Mouse (Mus musculus): ENCODE measurements around the gene Hist2h3c2. TPM values are rescaled to one million over a fixed set of nuclear protein-coding genes. Genes with fewer than 3 reads are reported as not detected.
"Not testable (repeated sequence)": the region's sequence is repeated elsewhere in the genome, so short reads cannot be mapped to it uniquely, and the experiment has no call there.

The Hist2h3c2 gene
- polyA plus RNA-seq, 1 experiment from 2014 or later = 1.7 TPM

GRCm38 (mm10) chr3:96199731-96200130, 39.2 kb downstream of the Hist2h3c2 start:
- Histone ChIP-seq H3K36me3 (replicated peaks; ENCODE audit: control insufficient read depth, insufficient read depth) (peaks cover 1% of the 10 kb centered on the region; the same call in 1 of the 2 replicates), H3K9ac (no peak overlapping the region), H3K4me2 (replicated peaks) (no peak overlapping the region), H3K4me1 (replicated peaks; ENCODE audit: control insufficient read depth, insufficient read depth, low read length) (peaks cover 16% of the 10 kb centered on the region), H3K27ac (no peak overlapping the region), H3K27me3 (ENCODE audit: control insufficient read depth, insufficient read depth, low read length) (no peaks in the 10 kb centered on the region), H3K4me3 (replicated peaks; ENCODE audit: low read length) (no peak overlapping the region), H3K9me3 (ENCODE audit: control insufficient read depth, low read length) (no peaks in the 10 kb centered on the region)
- DNase-seq (ENCODE audit: low spot score) = no peak
- ATAC-seq (ENCODE audit: low FRiP score) = no peak
- WGBS = 76% methylated on average over 2 of the region's 2 CpGs

GRCm38 (mm10) chr3:96198601-96199251, 40.2 kb downstream of the Hist2h3c2 start:
- not testable (repeated sequence) for H3K9ac ChIP-seq; H3K27me3 ChIP-seq (ENCODE audit: control insufficient read depth, insufficient read depth, low read length); H3K27ac ChIP-seq; H3K4me3 ChIP-seq (replicated peaks; ENCODE audit: low read length); H3K9me3 ChIP-seq (ENCODE audit: control insufficient read depth, low read length); DNase-seq (ENCODE audit: low spot score); ATAC-seq (ENCODE audit: low FRiP score)
- Histone ChIP-seq H3K36me3 (replicated peaks; ENCODE audit: control insufficient read depth, insufficient read depth) (peaks cover 11% of the 10 kb centered on the region), H3K4me1 (replicated peaks; ENCODE audit: control insufficient read depth, insufficient read depth, low read length) (peaks cover 16% of the 10 kb centered on the region), H3K4me2 (replicated peaks) (peak overlapping the region; percentile 76)
- WGBS = 41% methylated on average over 6 of the region's 8 CpGs

DNA sequence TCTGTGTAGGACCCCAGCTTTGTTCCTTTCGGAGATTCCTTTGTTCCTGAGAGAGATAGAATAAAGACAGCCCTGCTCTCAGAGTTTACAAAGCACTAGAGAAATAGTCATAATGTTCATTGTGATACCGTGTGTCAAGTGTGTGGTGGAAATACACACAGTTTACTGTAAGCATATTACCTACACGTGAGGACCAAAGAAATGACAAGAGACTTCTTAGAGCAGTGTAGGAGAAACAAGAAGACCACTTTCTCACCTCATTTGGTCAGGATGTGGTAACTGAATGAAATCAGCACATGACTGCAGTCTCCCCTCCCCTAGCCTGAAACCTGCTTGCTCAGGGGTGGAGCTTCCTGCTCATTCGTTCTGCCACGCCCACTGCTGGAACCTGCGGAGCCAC, 40.7 kb downstream of the Hist2h3c2 start:
- DNase-seq (ENCODE audit: low spot score) (peak; percentile 60), ATAC-seq (ENCODE audit: low FRiP score) (peak; percentile 32; the same call in 1 of the 2 replicates)
- WGBS = 5% methylated on average over 6 of the region's 6 CpGs
- Histone ChIP-seq H3K4me3 (replicated peaks; ENCODE audit: low read length) (peak overlapping the region; percentile 53), H3K4me2 (replicated peaks) (peak overlapping the region; percentile 76), H3K27ac (peak overlapping the region; percentile 44; the same call in 1 of the 2 replicates), H3K27me3 (ENCODE audit: control insufficient read depth, insufficient read depth, low read length) (no peaks in the 10 kb centered on the region), H3K4me1 (replicated peaks; ENCODE audit: control insufficient read depth, insufficient read depth, low read length) (peaks cover 16% of the 10 kb centered on the region), H3K9ac (peak overlapping the region; percentile 81), H3K9me3 (ENCODE audit: control insufficient read depth, low read length) (no peaks in the 10 kb centered on the region), H3K36me3 (replicated peaks; ENCODE audit: control insufficient read depth, insufficient read depth) (peaks cover 17% of the 10 kb centered on the region)

DNA sequence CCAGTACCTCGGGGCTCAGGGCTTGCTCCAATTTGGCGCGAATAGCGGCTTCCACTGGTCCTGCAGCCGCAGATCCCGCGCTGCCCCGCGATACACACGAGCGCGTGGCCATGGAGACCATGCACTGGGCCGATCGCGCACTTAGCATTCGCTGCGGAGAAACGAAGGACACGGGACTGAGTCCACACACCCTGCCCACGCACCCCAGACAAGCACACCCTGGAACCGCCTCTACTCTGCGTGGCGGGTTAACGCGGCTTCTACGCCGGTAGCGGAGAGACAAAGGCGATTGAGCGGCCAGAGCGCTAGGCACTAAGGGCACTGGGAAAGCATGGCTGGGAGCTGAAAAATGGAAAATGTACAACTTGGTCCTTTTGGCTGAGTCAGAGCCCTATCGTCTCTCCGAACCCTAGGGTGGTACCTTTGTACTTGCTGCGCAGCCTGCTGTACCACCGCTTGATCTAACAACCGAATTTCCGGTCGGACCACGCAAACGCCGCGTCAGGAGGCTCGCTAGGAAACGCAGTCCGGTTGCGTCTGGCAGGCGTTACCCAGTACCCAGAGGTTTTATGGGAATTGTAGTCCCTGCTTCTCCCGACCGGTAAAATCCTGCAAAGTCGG, 41.7 kb downstream of the Hist2h3c2 start:
- Histone ChIP-seq H3K27ac (peak overlapping the region; percentile 97), H3K9ac (peak overlapping the region; percentile 81), H3K27me3 (ENCODE audit: control insufficient read depth, insufficient read depth, low read length) (no peaks in the 10 kb centered on the region), H3K36me3 (replicated peaks; ENCODE audit: control insufficient read depth, insufficient read depth) (peaks cover 26% of the 10 kb centered on the region), H3K4me3 (replicated peaks; ENCODE audit: low read length) (peak overlapping the region; percentile 53), H3K9me3 (ENCODE audit: control insufficient read depth, low read length) (no peaks in the 10 kb centered on the region), H3K4me1 (replicated peaks; ENCODE audit: control insufficient read depth, insufficient read depth, low read length) (peaks cover 16% of the 10 kb centered on the region), H3K4me2 (replicated peaks) (peak overlapping the region; percentile 76)
- DNase-seq (ENCODE audit: low spot score) = peak; percentile 92
- peak; percentile 94 for ATAC-seq (ENCODE audit: low FRiP score)
- WGBS = under 1% methylated on average over 50 of the region's 50 CpGs

DNA sequence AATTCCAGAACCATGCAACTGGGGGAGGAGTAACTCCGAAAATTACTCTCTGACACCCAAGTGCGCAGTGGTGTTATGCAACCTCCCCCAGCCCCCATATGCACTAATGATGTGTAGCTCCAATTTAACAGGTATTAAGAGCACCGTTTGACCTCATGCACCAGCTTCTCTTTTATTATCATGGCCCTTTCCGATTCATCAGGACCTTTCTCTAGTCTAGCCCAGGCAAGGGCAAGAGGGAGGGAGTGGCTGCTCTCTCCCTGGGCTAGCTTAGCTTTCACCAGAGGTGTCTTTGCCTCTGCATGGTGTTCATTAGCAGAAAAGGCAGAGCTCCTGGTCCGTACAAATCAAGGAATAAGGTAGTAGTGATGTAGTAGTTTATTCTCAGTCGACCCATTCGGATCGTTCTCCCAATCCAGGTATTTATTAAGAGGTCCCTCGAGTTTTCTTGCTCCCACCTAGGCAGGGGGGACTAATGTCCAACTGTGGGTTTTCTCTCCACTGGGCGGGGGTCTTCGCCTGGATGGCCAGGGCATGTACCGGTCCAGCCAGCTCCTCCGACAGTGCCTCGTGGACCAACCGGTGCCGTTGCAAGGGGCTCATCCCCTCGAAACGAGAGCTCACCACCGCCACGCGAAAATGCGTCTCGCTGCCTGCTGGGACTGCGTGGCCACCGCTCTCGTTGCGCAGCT, 42.3 kb downstream of the Hist2h3c2 start:
- Histone ChIP-seq H3K9me3 (ENCODE audit: control insufficient read depth, low read length) (no peaks in the 10 kb centered on the region), H3K27me3 (ENCODE audit: control insufficient read depth, insufficient read depth, low read length) (no peaks in the 10 kb centered on the region), H3K4me1 (replicated peaks; ENCODE audit: control insufficient read depth, insufficient read depth, low read length) (peaks cover 16% of the 10 kb centered on the region), H3K4me3 (replicated peaks; ENCODE audit: low read length) (peak overlapping the region; percentile 53), H3K27ac (peak overlapping the region; percentile 97), H3K4me2 (replicated peaks) (peak overlapping the region; percentile 76), H3K9ac (peak overlapping the region; percentile 81), H3K36me3 (replicated peaks; ENCODE audit: control insufficient read depth, insufficient read depth) (peaks cover 33% of the 10 kb centered on the region)
- ATAC-seq (ENCODE audit: low FRiP score) (peak; percentile 1), DNase-seq (ENCODE audit: low spot score) (peak; percentile 27)
- WGBS = 19% methylated on average over 27 of the region's 27 CpGs

GRCm38 (mm10) chr3:96195616-96196313, 43.2 kb downstream of the Hist2h3c2 start:
- Histone ChIP-seq H3K36me3 (replicated peaks; ENCODE audit: control insufficient read depth, insufficient read depth) (peaks cover 41% of the 10 kb centered on the region), H3K4me3 (replicated peaks; ENCODE audit: low read length) (peak overlapping the region; percentile 53; the same call in 1 of the 2 replicates), H3K9me3 (ENCODE audit: control insufficient read depth, low read length) (no peaks in the 10 kb centered on the region), H3K4me1 (replicated peaks; ENCODE audit: control insufficient read depth, insufficient read depth, low read length) (peaks cover 16% of the 10 kb centered on the region), H3K9ac (no peak overlapping the region), H3K27ac (peak overlapping the region; percentile 97; the same call in 1 of the 2 replicates), H3K4me2 (replicated peaks) (peak overlapping the region; percentile 76), H3K27me3 (ENCODE audit: control insufficient read depth, insufficient read depth, low read length) (no peaks in the 10 kb centered on the region)
- ATAC-seq (ENCODE audit: low FRiP score) = no peak
- DNase-seq (ENCODE audit: low spot score) = no peak
- WGBS = 93% methylated on average over 11 of the region's 11 CpGs

DNA sequence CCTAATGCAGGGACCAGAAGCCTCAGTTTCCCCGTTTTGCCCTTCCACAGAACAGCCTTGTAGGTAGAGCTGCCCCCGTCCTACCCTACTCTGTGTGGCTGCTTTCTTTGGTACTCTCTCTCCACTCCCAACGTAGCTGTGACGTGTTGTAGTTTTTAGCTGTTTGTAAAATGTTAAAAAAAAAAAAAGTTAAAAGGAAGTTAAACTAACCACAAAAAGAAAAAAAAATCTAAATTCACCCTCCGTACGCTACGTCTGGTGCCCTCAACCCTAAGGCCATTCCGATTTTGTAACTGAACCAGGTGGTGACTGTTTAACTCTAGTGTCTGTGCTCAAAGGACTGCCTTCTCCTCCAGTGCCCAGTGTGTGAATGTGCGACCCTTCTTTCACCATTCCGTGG, 44.0 kb downstream of the Hist2h3c2 start:
- Histone ChIP-seq H3K27me3 (ENCODE audit: control insufficient read depth, insufficient read depth, low read length) (no peaks in the 10 kb centered on the region), H3K9me3 (ENCODE audit: control insufficient read depth, low read length) (no peaks in the 10 kb centered on the region), H3K4me1 (replicated peaks; ENCODE audit: control insufficient read depth, insufficient read depth, low read length) (peaks cover 16% of the 10 kb centered on the region), H3K9ac (no peak overlapping the region), H3K27ac (no peak overlapping the region), H3K36me3 (replicated peaks; ENCODE audit: control insufficient read depth, insufficient read depth) (peaks cover 49% of the 10 kb centered on the region), H3K4me2 (replicated peaks) (no peak overlapping the region), H3K4me3 (replicated peaks; ENCODE audit: low read length) (no peak overlapping the region)
- DNase-seq (ENCODE audit: low spot score) (no peak), ATAC-seq (ENCODE audit: low FRiP score) (no peak)
- 90% methylated on average over 10 of the region's 10 CpGs for WGBS

GRCm38 (mm10) chr3:96192977-96193376, 46.0 kb downstream of the Hist2h3c2 start:
- 69% methylated on average over 12 of the region's 12 CpGs for WGBS
- no peak for DNase-seq (ENCODE audit: low spot score)
- H3K9ac ChIP-seq = no peak overlapping the region
- no peak overlapping the region for H3K27ac ChIP-seq
- H3K4me3 ChIP-seq (replicated peaks; ENCODE audit: low read length) = no peak overlapping the region
- H3K4me2 ChIP-seq (replicated peaks) = no peak overlapping the region
- H3K4me1 ChIP-seq (replicated peaks; ENCODE audit: control insufficient read depth, insufficient read depth, low read length) = peaks cover 12% of the 10 kb centered on the region
- no peaks in the 10 kb centered on the region for H3K9me3 ChIP-seq (ENCODE audit: control insufficient read depth, low read length)
- H3K36me3 ChIP-seq (replicated peaks; ENCODE audit: control insufficient read depth, insufficient read depth) = peaks cover 67% of the 10 kb centered on the region
- no peaks in the 10 kb centered on the region for H3K27me3 ChIP-seq (ENCODE audit: control insufficient read depth, insufficient read depth, low read length)
- ATAC-seq (ENCODE audit: low FRiP score) = no peak
